Mouse (Mus musculus): ENCODE measurements around the gene Olfr813. TPM values are rescaled to one million over a fixed set of nuclear protein-coding genes. Genes with fewer than 3 reads are reported as not detected.
"Not testable (repeated sequence)": the region's sequence is repeated elsewhere in the genome, so short reads cannot be mapped to it uniquely, and the experiment has no call there.

The Olfr813 gene
- not detected in 2 replicates for polyA plus RNA-seq (2015; fragmentation: Nextera tagmentation; extraction: Ambion mirVana)

- no peak for ATAC-seq (ENCODE audit: low FRiP score, low TSS enrichment)
Measured at GRCm38 (mm10) chr10:129855067-129855466, at the start of gene Olfr813. Gene Olfr813, plus strand, starts transcription at chr10:129855367.

DNA sequence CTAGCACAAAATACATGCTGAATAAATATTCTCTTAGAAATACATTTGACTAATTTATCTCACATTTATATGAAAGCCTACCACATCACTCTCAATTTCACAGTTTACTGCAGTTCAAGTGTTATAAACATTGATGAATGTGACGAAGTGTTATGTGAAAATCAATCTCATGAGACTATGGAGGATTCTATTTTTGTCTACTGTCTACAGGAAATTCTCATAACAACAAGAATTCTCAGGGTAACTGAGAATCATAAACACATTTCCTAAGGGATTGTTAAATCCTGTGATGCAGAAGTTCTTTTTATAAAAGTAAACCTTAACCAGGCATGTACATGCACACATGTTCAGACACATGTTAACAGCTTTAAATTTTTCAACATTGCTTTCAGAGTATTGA lies 9.2 kb upstream of the Olfr813 start, which contains the start of gene Olfr812:
Gene Olfr812 (minus strand): TSS at position 101 of the 400 bp plus-strand sequence.
- ATAC-seq (ENCODE audit: low FRiP score, low TSS enrichment): no peak
- H3K9me3 ChIP-seq (ENCODE audit: low read length): no peaks in the 10 kb centered on the region
- no peak within 1 kb of the TSS for H3K9ac ChIP-seq (replicated peaks; ENCODE audit: low read length)
- no peak within 1 kb of the TSS for H3K4me2 ChIP-seq (replicated peaks; ENCODE audit: low read depth, low read length)
- no peaks in the 10 kb centered on the region for H3K4me1 ChIP-seq (ENCODE audit: insufficient read depth, low read length)
- 63% methylated on average over 1 of the region's 1 CpGs for WGBS
- no peak within 1 kb of the TSS for H3K4me3 ChIP-seq (ENCODE audit: low read length)
- H3K27ac ChIP-seq (ENCODE audit: low read length): no peak within 1 kb of the TSS
- no peaks in the 10 kb centered on the region for H3K36me3 ChIP-seq (ENCODE audit: insufficient read depth, low read length)
- H3K27me3 ChIP-seq (ENCODE audit: insufficient read depth, low read length): no peaks in the 10 kb centered on the region

More at GRCm38 (mm10) chr10:129855067-129855466, at the start of gene Olfr813:
- Histone ChIP-seq H3K36me3 (ENCODE audit: insufficient read depth, low read length) (no peaks in the 10 kb centered on the region), H3K27ac (ENCODE audit: low read length) (no peak within 1 kb of the TSS), H3K27me3 (ENCODE audit: insufficient read depth, low read length) (no peaks in the 10 kb centered on the region), H3K4me2 (replicated peaks; ENCODE audit: low read depth, low read length) (no peak within 1 kb of the TSS), H3K9ac (replicated peaks; ENCODE audit: low read length) (no peak within 1 kb of the TSS), H3K4me3 (ENCODE audit: low read length) (no peak within 1 kb of the TSS), H3K9me3 (ENCODE audit: low read length) (no peaks in the 10 kb centered on the region), H3K4me1 (ENCODE audit: insufficient read depth, low read length) (no peaks in the 10 kb centered on the region)

GRCm38 (mm10) chr10:129847343-129847742 lies 7.8 kb upstream of the Olfr813 start:
- 77% methylated on average over 1 of the region's 1 CpGs for WGBS
- no peaks in the 10 kb centered on the region for H3K27me3 ChIP-seq (ENCODE audit: insufficient read depth, low read length)

DNA sequence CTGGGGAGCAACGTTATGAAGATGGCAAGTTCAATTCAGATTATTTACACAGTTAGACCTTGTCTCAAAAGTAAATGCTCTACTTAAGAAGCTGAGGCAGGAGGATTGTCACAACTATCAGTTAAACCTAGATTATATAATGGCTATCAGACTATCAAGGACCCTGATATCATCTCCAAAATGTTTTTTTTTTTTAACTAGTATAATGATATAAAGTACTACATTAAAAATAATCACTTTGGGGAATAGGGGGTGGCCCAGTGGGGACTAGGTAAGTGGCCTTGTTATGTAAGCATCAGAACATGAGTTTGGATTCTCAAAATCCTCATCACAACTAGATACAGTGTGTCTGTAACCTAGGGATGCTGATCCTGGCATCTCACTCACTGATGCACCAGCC lies 24.6 kb downstream of the Olfr813 start, which contains the start of gene Olfr814:
Gene Olfr814 (minus strand): TSS at position 101 of the 400 bp plus-strand sequence.
- not testable (repeated sequence) for H3K4me2 ChIP-seq (replicated peaks; ENCODE audit: low read depth, low read length); H3K27ac ChIP-seq (ENCODE audit: low read length); H3K4me3 ChIP-seq (ENCODE audit: low read length); H3K27me3 ChIP-seq (ENCODE audit: insufficient read depth, low read length); H3K9ac ChIP-seq (replicated peaks; ENCODE audit: low read length); H3K36me3 ChIP-seq (ENCODE audit: insufficient read depth, low read length); H3K4me1 ChIP-seq (ENCODE audit: insufficient read depth, low read length); H3K9me3 ChIP-seq (ENCODE audit: low read length); ATAC-seq (ENCODE audit: low FRiP score, low TSS enrichment)
- no CpG with 5 or more reads among the region's 1 CpGs for WGBS

More at GRCm38 (mm10) chr10:129847343-129847742, 7.8 kb upstream of the Olfr813 start:
- H3K9me3 ChIP-seq (ENCODE audit: low read length): no peaks in the 10 kb centered on the region
- H3K4me2 ChIP-seq (replicated peaks; ENCODE audit: low read depth, low read length): no peak overlapping the region
- no peak overlapping the region for H3K9ac ChIP-seq (replicated peaks; ENCODE audit: low read length)
- H3K4me1 ChIP-seq (ENCODE audit: insufficient read depth, low read length): no peaks in the 10 kb centered on the region
- ATAC-seq (ENCODE audit: low FRiP score, low TSS enrichment): no peak
- no peak overlapping the region for H3K27ac ChIP-seq (ENCODE audit: low read length)
- H3K4me3 ChIP-seq (ENCODE audit: low read length): no peak overlapping the region
- no peaks in the 10 kb centered on the region for H3K36me3 ChIP-seq (ENCODE audit: insufficient read depth, low read length)

DNA sequence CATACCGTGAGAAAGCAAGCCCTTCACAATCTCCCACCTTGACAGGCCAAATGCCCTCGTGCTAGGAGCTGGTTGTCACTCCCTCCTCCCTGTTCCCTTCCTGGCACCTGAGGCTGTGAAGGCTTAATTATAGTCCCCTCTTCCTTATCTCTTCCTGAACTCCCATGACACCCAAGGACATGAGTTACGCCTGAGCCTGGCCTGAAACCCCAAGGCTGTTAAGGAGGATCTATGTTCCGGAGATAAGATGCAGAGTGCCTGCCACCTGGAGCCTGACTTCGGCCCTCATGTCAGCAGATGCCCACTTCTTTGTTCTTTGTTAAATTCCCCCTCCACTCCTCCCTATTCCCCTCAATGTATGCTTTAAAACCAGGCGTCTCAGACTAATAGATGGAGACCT lies 30.3 kb downstream of the Olfr813 start:
- not testable (repeated sequence) for H3K4me2 ChIP-seq (replicated peaks; ENCODE audit: low read depth, low read length); H3K36me3 ChIP-seq (ENCODE audit: insufficient read depth, low read length); H3K9me3 ChIP-seq (ENCODE audit: low read length); H3K27ac ChIP-seq (ENCODE audit: low read length); ATAC-seq (ENCODE audit: low FRiP score, low TSS enrichment); H3K4me3 ChIP-seq (ENCODE audit: low read length); H3K9ac ChIP-seq (replicated peaks; ENCODE audit: low read length); H3K27me3 ChIP-seq (ENCODE audit: insufficient read depth, low read length); H3K4me1 ChIP-seq (ENCODE audit: insufficient read depth, low read length)
- 69% methylated on average over 6 of the region's 6 CpGs for WGBS

DNA sequence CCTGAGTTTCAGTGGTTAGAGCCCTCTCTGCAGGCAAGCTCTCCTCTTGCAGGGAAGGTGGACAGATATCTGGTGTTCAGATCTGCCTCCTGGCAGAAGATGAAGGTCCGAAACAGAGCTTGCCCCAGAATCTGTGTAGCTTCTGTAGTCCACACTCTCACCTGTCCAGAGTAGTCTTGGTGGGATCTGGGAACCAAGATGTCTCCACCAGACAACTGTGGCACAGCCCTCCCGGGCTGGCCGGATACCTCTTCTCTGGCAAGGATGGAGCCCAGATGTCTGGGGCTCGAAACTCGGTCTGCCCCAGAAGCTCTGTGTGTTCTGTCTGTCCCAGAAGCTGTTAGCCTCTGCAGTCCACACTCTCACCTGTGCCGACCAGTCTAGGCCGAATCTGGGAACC lies 30.8 kb downstream of the Olfr813 start:
- ATAC-seq (ENCODE audit: low FRiP score, low TSS enrichment): no peak
- H3K36me3 ChIP-seq (ENCODE audit: insufficient read depth, low read length): no peaks in the 10 kb centered on the region
- no peak overlapping the region for H3K27ac ChIP-seq (ENCODE audit: low read length)
- H3K9me3 ChIP-seq (ENCODE audit: low read length): no peaks in the 10 kb centered on the region
- H3K4me2 ChIP-seq (replicated peaks; ENCODE audit: low read depth, low read length): no peak overlapping the region
- no peak overlapping the region for H3K4me3 ChIP-seq (ENCODE audit: low read length)
- H3K27me3 ChIP-seq (ENCODE audit: insufficient read depth, low read length): no peaks in the 10 kb centered on the region
- 93% methylated on average over 7 of the region's 7 CpGs for WGBS
- no peaks in the 10 kb centered on the region for H3K4me1 ChIP-seq (ENCODE audit: insufficient read depth, low read length)
- H3K9ac ChIP-seq (replicated peaks; ENCODE audit: low read length): no peak overlapping the region

DNA sequence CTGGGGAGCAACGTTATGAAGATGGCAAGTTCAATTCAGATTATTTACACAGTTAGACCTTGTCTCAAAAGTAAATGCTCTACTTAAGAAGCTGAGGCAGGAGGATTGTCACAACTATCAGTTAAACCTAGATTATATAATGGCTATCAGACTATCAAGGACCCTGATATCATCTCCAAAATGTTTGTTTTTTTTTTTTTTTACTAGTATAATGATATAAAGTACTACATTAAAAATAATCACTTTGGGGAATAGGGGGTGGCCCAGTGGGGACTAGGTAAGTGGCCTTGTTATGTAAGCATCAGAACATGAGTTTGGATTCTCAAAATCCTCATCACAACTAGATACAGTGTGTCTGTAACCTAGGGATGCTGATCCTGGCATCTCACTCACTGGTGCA lies 50.6 kb downstream of the Olfr813 start, which contains the start of gene Olfr815:
Gene Olfr815 (minus strand): TSS at position 101 of the 400 bp plus-strand sequence.
- H3K27ac ChIP-seq (ENCODE audit: low read length); H3K36me3 ChIP-seq (ENCODE audit: insufficient read depth, low read length); H3K9me3 ChIP-seq (ENCODE audit: low read length); ATAC-seq (ENCODE audit: low FRiP score, low TSS enrichment); H3K4me1 ChIP-seq (ENCODE audit: insufficient read depth, low read length); H3K27me3 ChIP-seq (ENCODE audit: insufficient read depth, low read length); H3K9ac ChIP-seq (replicated peaks; ENCODE audit: low read length); H3K4me2 ChIP-seq (replicated peaks; ENCODE audit: low read depth, low read length); H3K4me3 ChIP-seq (ENCODE audit: low read length): not testable (repeated sequence)
- WGBS: no CpG with 5 or more reads among the region's 1 CpGs

Other genes with a start within 250 kb of the Olfr813 start
- not detected in 2 replicates for gene Olfr796, start 242.8 kb upstream of the Olfr813 start, polyA plus RNA-seq (2015; fragmentation: Nextera tagmentation; extraction: Ambion mirVana)
- not detected in 2 replicates for gene Olfr798, start 227.4 kb upstream of the Olfr813 start, polyA plus RNA-seq (2015; fragmentation: Nextera tagmentation; extraction: Ambion mirVana)
- not detected in 2 replicates for gene Olfr799, start 217.9 kb upstream of the Olfr813 start, polyA plus RNA-seq (2015; fragmentation: Nextera tagmentation; extraction: Ambion mirVana)
- not detected in 2 replicates for gene Olfr800, start 197.7 kb upstream of the Olfr813 start, polyA plus RNA-seq (2015; fragmentation: Nextera tagmentation; extraction: Ambion mirVana)
- gene Olfr801, start 181.5 kb upstream of the Olfr813 start, polyA plus RNA-seq (2015; fragmentation: Nextera tagmentation; extraction: Ambion mirVana): not detected in 2 replicates
- 0.03 TPM in 1 of 2 replicates, not detected in the other for gene Olfr802, start 167.2 kb upstream of the Olfr813 start, polyA plus RNA-seq (2015; fragmentation: Nextera tagmentation; extraction: Ambion mirVana)
- gene Olfr803, start 161.1 kb upstream of the Olfr813 start, polyA plus RNA-seq (2015; fragmentation: Nextera tagmentation; extraction: Ambion mirVana): not detected in 2 replicates
- gene Olfr804, start 152.2 kb upstream of the Olfr813 start, polyA plus RNA-seq (2015; fragmentation: Nextera tagmentation; extraction: Ambion mirVana): not detected in 2 replicates
- not detected in 2 replicates for gene Olfr805, start 126.0 kb upstream of the Olfr813 start, polyA plus RNA-seq (2015; fragmentation: Nextera tagmentation; extraction: Ambion mirVana)
- not detected in 2 replicates for gene Olfr806, start 113.4 kb upstream of the Olfr813 start, polyA plus RNA-seq (2015; fragmentation: Nextera tagmentation; extraction: Ambion mirVana)
- not detected in 2 replicates for gene Olfr807, start 97.6 kb upstream of the Olfr813 start, polyA plus RNA-seq (2015; fragmentation: Nextera tagmentation; extraction: Ambion mirVana)
- not detected in 2 replicates for gene Olfr808, start 89.9 kb upstream of the Olfr813 start, polyA plus RNA-seq (2015; fragmentation: Nextera tagmentation; extraction: Ambion mirVana)
- gene Olfr809, start 80.7 kb upstream of the Olfr813 start, polyA plus RNA-seq (2015; fragmentation: Nextera tagmentation; extraction: Ambion mirVana): not detected in 2 replicates
- gene Olfr810, start 60.5 kb upstream of the Olfr813 start, polyA plus RNA-seq (2015; fragmentation: Nextera tagmentation; extraction: Ambion mirVana): not detected in 2 replicates
- not detected in 2 replicates for gene Olfr811, start 51.0 kb upstream of the Olfr813 start, polyA plus RNA-seq (2015; fragmentation: Nextera tagmentation; extraction: Ambion mirVana)
- gene Olfr812, start 9.3 kb upstream of the Olfr813 start, polyA plus RNA-seq (2015; fragmentation: Nextera tagmentation; extraction: Ambion mirVana): not detected in 2 replicates
- gene Olfr814, start 24.5 kb downstream of the Olfr813 start, polyA plus RNA-seq (2015; fragmentation: Nextera tagmentation; extraction: Ambion mirVana): not detected in 2 replicates
- not detected in 2 replicates for gene Olfr815, start 50.5 kb downstream of the Olfr813 start, polyA plus RNA-seq (2015; fragmentation: Nextera tagmentation; extraction: Ambion mirVana)
- not detected in 2 replicates for gene Olfr816, start 60.2 kb downstream of the Olfr813 start, polyA plus RNA-seq (2015; fragmentation: Nextera tagmentation; extraction: Ambion mirVana)
- gene Olfr818, start 93.7 kb downstream of the Olfr813 start, polyA plus RNA-seq (2015; fragmentation: Nextera tagmentation; extraction: Ambion mirVana): not detected in 2 replicates
- not detected in 2 replicates for gene Olfr819, start 111.9 kb downstream of the Olfr813 start, polyA plus RNA-seq (2015; fragmentation: Nextera tagmentation; extraction: Ambion mirVana)
- gene Olfr247, start 120.8 kb downstream of the Olfr813 start, polyA plus RNA-seq (2015; fragmentation: Nextera tagmentation; extraction: Ambion mirVana): not detected in 2 replicates
- not detected in 2 replicates for gene Gm10310, start 129.7 kb downstream of the Olfr813 start, polyA plus RNA-seq (2015; fragmentation: Nextera tagmentation; extraction: Ambion mirVana)
- gene Olfr820, start 157.3 kb downstream of the Olfr813 start, polyA plus RNA-seq (2015; fragmentation: Nextera tagmentation; extraction: Ambion mirVana): not detected in 2 replicates
- gene Olfr821, start 175.0 kb downstream of the Olfr813 start, polyA plus RNA-seq (2015; fragmentation: Nextera tagmentation; extraction: Ambion mirVana): not detected in 2 replicates
- gene Olfr822, start 215.8 kb downstream of the Olfr813 start, polyA plus RNA-seq (2015; fragmentation: Nextera tagmentation; extraction: Ambion mirVana): not detected in 2 replicates